ENCODE assay signal across 7 mouse cellular contexts in the genomic region with DNA sequence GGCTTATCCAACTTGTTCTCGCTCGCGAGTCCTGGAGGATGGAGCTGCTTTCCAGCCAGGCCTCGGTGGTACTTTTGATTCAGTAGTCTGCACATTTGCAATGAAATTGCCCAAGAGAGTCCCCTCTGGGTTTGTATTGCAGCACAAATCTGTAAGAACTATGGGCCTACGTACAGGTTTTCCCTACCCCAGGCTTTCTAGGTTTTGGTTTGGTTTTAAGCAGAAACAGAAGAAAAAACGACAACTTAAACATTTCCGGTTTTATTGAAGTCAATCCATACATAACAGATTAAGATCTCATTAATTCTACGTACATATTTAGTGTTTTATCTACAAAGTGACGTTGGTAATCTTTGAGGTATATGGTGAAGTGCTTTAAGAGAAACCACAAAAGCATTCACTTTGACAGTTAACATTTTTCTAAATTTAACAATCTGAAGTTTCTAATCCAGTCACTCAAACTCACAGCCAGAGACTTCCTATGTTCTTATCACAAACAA. TPM values are rescaled to one million over a fixed set of nuclear protein-coding genes. Genes with fewer than 3 reads are reported as not detected.
DNase-seq lines count a peak whose midpoint lies in the region; ATAC-seq and TF ChIP-seq lines count a peak whose summit lies in the region.

No protein-coding gene starts in this region.

- peak overlapping the region; percentile 39 for H3K9ac ChIP-seq in neural tube, embryonic 11.5 days (ENCODE audit: low read length)
- peak overlapping the region; percentile 59 for H3K9ac ChIP-seq in intestine, embryonic 15.5 days

- no peaks in the 10 kb centered on the region for H3K36me3 ChIP-seq in neural tube, embryonic 11.5 days (ENCODE audit: control insufficient read depth, insufficient read depth, low read length)
- H3K36me3 ChIP-seq in intestine, embryonic 15.5 days, result no peaks in the 10 kb centered on the region

- TF ChIP-seq CTCF in embryonic fibroblast, embryonic 13.5 days (IDR thresholded peaks at IDR 0.05; ENCODE audit: borderline replicate concordance, insufficient read depth, low read length), result no peak
- TF ChIP-seq CTCF in olfactory bulb, adult 2 months (IDR thresholded peaks at IDR 0.05; ENCODE audit: insufficient read depth, low read depth, low read length), result no peak

- no peak overlapping the region for H3K27ac ChIP-seq in neural tube, embryonic 11.5 days (ENCODE audit: low read depth, low read length)
- H3K27ac ChIP-seq in embryonic fibroblast, embryonic 13.5 days (ENCODE audit: insufficient read depth, low read length), result no peak overlapping the region
- H3K27ac ChIP-seq in intestine, embryonic 15.5 days, result no peak overlapping the region
- no peak overlapping the region for H3K27ac ChIP-seq in olfactory bulb, adult 2 months (ENCODE audit: insufficient read depth, low read depth, low read length)

- 0 out of 2 replicates have a peak, but pooled peaks cover 3% of the 10 kb centered on the region for H3K4me1 ChIP-seq in neural tube, embryonic 11.5 days (ENCODE audit: control insufficient read depth, insufficient read depth, low read length)
- H3K4me1 ChIP-seq in embryonic fibroblast, embryonic 13.5 days (ENCODE audit: control insufficient read depth, insufficient read depth, low read length), result no peaks in the 10 kb centered on the region
- 0 out of 2 replicates have a peak, but pooled peaks cover 4% of the 10 kb centered on the region for H3K4me1 ChIP-seq in intestine, embryonic 15.5 days (replicated peaks)
- H3K4me1 ChIP-seq in olfactory bulb, adult 2 months (ENCODE audit: control insufficient read depth, insufficient read depth, low read length), result peaks cover 9% of the 10 kb centered on the region

- H3K4me3 ChIP-seq in neural tube, embryonic 11.5 days (ENCODE audit: low read depth, low read length), result peak overlapping the region; percentile 72
- peak overlapping the region; percentile 41 for H3K4me3 ChIP-seq in embryonic fibroblast, embryonic 13.5 days (ENCODE audit: insufficient read depth, low read length)
- H3K4me3 ChIP-seq in intestine, embryonic 15.5 days (replicated peaks), result peak overlapping the region; percentile 70
- H3K4me3 ChIP-seq in olfactory bulb, adult 2 months (ENCODE audit: insufficient read depth, low read depth, low read length), result peak overlapping the region; percentile 82

- TF ChIP-seq POLR2A in embryonic fibroblast, embryonic 13.5 days (IDR thresholded peaks at IDR 0.05; ENCODE audit: low read depth, low read length), result no peak
- no peak for TF ChIP-seq POLR2A in olfactory bulb, adult 2 months (IDR thresholded peaks at IDR 0.05; ENCODE audit: insufficient read depth, low read depth, low read length)

- no peak for ATAC-seq in neural tube, embryonic 11.5 days (ENCODE audit: insufficient read depth, low FRiP score, low TSS enrichment)
- ATAC-seq in intestine, embryonic 15.5 days, result no peak

- H3K9me3 ChIP-seq in neural tube, embryonic 11.5 days (ENCODE audit: control insufficient read depth, low read length), result no peaks in the 10 kb centered on the region
- H3K9me3 ChIP-seq in intestine, embryonic 15.5 days, result no peaks in the 10 kb centered on the region

- 29% methylated on average over 9 of the region's 9 CpGs for WGBS in neural tube, embryonic 11.5 days
- WGBS in intestine, embryonic 15.5 days, result 26% methylated on average over 9 of the region's 9 CpGs
- WGBS in olfactory bulb, adult 2 months, result 40% methylated on average over 9 of the region's 9 CpGs

- peaks cover 19% of the 10 kb centered on the region for H3K27me3 ChIP-seq in neural tube, embryonic 11.5 days (ENCODE audit: control insufficient read depth, insufficient read depth, low read length)
- peaks cover 6% of the 10 kb centered on the region for H3K27me3 ChIP-seq in intestine, embryonic 15.5 days (replicated peaks)

- H3K4me2 ChIP-seq in neural tube, embryonic 11.5 days (ENCODE audit: low read depth), result peak overlapping the region; percentile 100
- H3K4me2 ChIP-seq in intestine, embryonic 15.5 days (replicated peaks), result peak overlapping the region; percentile 99

- peak; percentile 24 for DNase-seq in neural tube, embryonic 11.5 days (ENCODE audit: low spot score)
- no peak for DNase-seq in neural tube, embryonic 10.5 days (ENCODE audit: extremely low spot score, low spot score)
- no peak for DNase-seq in adrenal gland, adult 18-20 months (ENCODE audit: low spot score in 2 of 2)
- DNase-seq in layer of hippocampus, postnatal 25 days (ENCODE audit: extremely low spot score in 1 of 2, low spot score in 1 of 2), result no peak

RNA-seq across cellular contexts. Expression of gene Zdhhc23, which starts 0.6 kb away (rescaled TPM):
- 0.23 and 0.31 TPM in 2 replicates for polyA plus RNA-seq in neural tube, embryonic 11.5 days (2014; fragmentation: Nextera tagmentation; extraction: Ambion mirVana)
- polyA plus RNA-seq in embryonic fibroblast, embryonic 13.5 days (2011; ENCODE audit: insufficient read length, low read depth, missing spikeins), result not detected in 2 replicates
- polyA plus RNA-seq in intestine, embryonic 15.5 days (2015; fragmentation: Nextera tagmentation; extraction: Ambion mirVana), result 2.1 and 2.7 TPM in 2 replicates
- polyA plus RNA-seq in olfactory bulb, adult 2 months (2012; ENCODE audit: insufficient read depth, insufficient read length, low replicate concordance, missing spikeins), result not detected in 2 replicates
- total RNA-seq in adrenal gland, adult 18-20 months (2021), result under 1 TPM; 0.93 to 0.96 TPM
- total RNA-seq in layer of hippocampus, postnatal 25 days (2021), result 10 to 100 TPM; 40.5 to 54.2 TPM

RNA-seq across cellular contexts. Expression of gene Qtrt2, which starts 53.6 kb away (rescaled TPM):
- polyA plus RNA-seq in neural tube, embryonic 11.5 days (2014; fragmentation: Nextera tagmentation; extraction: Ambion mirVana), result 40.3 and 41.5 TPM in 2 replicates
- polyA plus RNA-seq in embryonic fibroblast, embryonic 13.5 days (2011; ENCODE audit: insufficient read length, low read depth, missing spikeins), result 24.0 and 24.8 TPM in 2 replicates
- polyA plus RNA-seq in intestine, embryonic 15.5 days (2015; fragmentation: Nextera tagmentation; extraction: Ambion mirVana), result 22.0 and 25.0 TPM in 2 replicates
- polyA plus RNA-seq in olfactory bulb, adult 2 months (2012; ENCODE audit: insufficient read depth, insufficient read length, low replicate concordance, missing spikeins), result not detected in 2 replicates
- 10 to 100 TPM; 34.7 to 35.0 TPM for total RNA-seq in adrenal gland, adult 18-20 months (2021)
- total RNA-seq in layer of hippocampus, postnatal 25 days (2021), result 10 to 100 TPM; 26.8 to 40.8 TPM
